Mouse (Mus musculus) heart, adult 2 months (tissue): Measurements from ENCODE around the gene Gcnt2. TPM values are rescaled to one million over a fixed set of nuclear protein-coding genes. Genes with fewer than 3 reads are reported as not detected.

ENCODE experiments used
- DNase-seq, 2 experiments: peaks; one replicate each; pipeline ENCODE4 v3.0.0; 2021
- H3K27ac ChIP-seq: fragments of 200-600 bp; 2 replicates; pipeline ENCODE4 v1.8.1; 2022
- H3K27me3 ChIP-seq: fragments of 200-500 bp; 2 replicates; pipeline ENCODE4 v1.6.1; 2012; ENCODE audit warnings: mild to moderate bottlenecking, low read length, inconsistent platforms, mixed read lengths; ENCODE audit not compliant: control insufficient read depth, insufficient read depth
- H3K36me3 ChIP-seq: fragments of 200-500 bp; 2 replicates; pipeline ENCODE4 v1.6.1; 2012; ENCODE audit warnings: low read length, inconsistent platforms; ENCODE audit not compliant: control insufficient read depth, insufficient read depth
- H3K4me1 ChIP-seq: fragments of 200-500 bp; 2 replicates; pipeline ENCODE4 v1.6.1; 2011; ENCODE audit warnings: low read length; ENCODE audit not compliant: control insufficient read depth, insufficient read depth
- H3K4me3 ChIP-seq: fragments of 200-600 bp; 2 replicates; pipeline ENCODE4 v1.8.1; 2022
- H3K79me2 ChIP-seq: fragments of 200-500 bp; replicated peaks from 2 replicates; pipeline ENCODE4 v1.6.1; 2012; ENCODE audit warnings: mild to moderate bottlenecking, inconsistent platforms, low read length, moderate library complexity, mixed read lengths; ENCODE audit not compliant: control insufficient read depth, insufficient read depth
- H3K9ac ChIP-seq: fragments of 200-500 bp; 2 replicates; pipeline ENCODE4 v1.6.1; 2012; ENCODE audit warnings: low read depth, mild to moderate bottlenecking, control low read depth, inconsistent platforms, low read length, mixed read lengths
- CTCF ChIP-seq: fragments of 200-600 bp; IDR thresholded peaks from 2 replicates; pipeline ENCODE4 v1.8.1; 2022; ENCODE audit warnings: antibody characterized with exemption, mild to moderate bottlenecking, moderate library complexity
- EP300 ChIP-seq: fragments of 200-500 bp; IDR thresholded peaks from 2 replicates; pipeline ENCODE4 v1.6.1; 2011; ENCODE audit warnings: low read depth, low read length, control low read depth; ENCODE audit not compliant: insufficient read depth
- POLR2A ChIP-seq: fragments of 200-500 bp; IDR thresholded peaks from 2 replicates; pipeline ENCODE4 v1.6.1; 2011; ENCODE audit warnings: mild to moderate bottlenecking, low read depth, low read length, control low read depth; ENCODE audit not compliant: insufficient read depth
- WGBS: fragments of 180-500 bp; shearing (Covaris S2); methylation state at CpG from one replicate; pipeline ENCODE4 v1.1.7; 2018; 5-methylcytosine and 5-hydroxymethylcytosine counted together
- intact Hi-C: fragments of 180-260 bp; cut with DNase I; formaldehyde crosslinking; loops from one replicate; pipeline ENCODE4 v1.15.1; 2025
- polyA plus RNA-seq: library from polyadenylated mRNA; depleted of rRNA; stranded (reverse); fragments of >200 nt; gene quantifications from 2 replicates; pipeline ENCODE4 v1.2.3, GENCODE M21; 2012
- total RNA-seq, 2 experiments: library from RNA; stranded (reverse); gene quantifications; 2 replicates each; pipeline ENCODE4 v1.2.3; 2021

Gene Gcnt2
- total and polyA plus RNA-seq, 3 experiments, result 2.7 to 10.4 (median 8.5) TPM

GRCm38 (mm10) chr13:40901263-40901662 lies 41.7 kb downstream of the Gcnt2 start:
- intact Hi-C loops, result no loop called here
- no peaks in the 10 kb centered on the region for H3K27me3 ChIP-seq
- 66% methylated on average over 5 of the region's 5 CpGs for WGBS
- H3K4me1 ChIP-seq, result peaks cover 8% of the 10 kb centered on the region
- no peak for DNase-seq
- no peak overlapping the region for H3K9ac ChIP-seq
- H3K27ac ChIP-seq, result peak overlapping the region; percentile 57
- no peak overlapping the region for H3K4me3 ChIP-seq
- H3K36me3 ChIP-seq, result no peaks in the 10 kb centered on the region
- H3K79me2 ChIP-seq, result no peaks in the 10 kb centered on the region
- TF ChIP-seq CTCF (no peak), EP300 (no peak), POLR2A (no peak)

- no peaks in the 10 kb centered on the region for H3K27me3 ChIP-seq
- 65% methylated on average over 12 of the region's 12 CpGs for WGBS
- peak overlapping the region; percentile 57 for H3K27ac ChIP-seq
- H3K4me3 ChIP-seq, result no peak overlapping the region
- no peaks in the 10 kb centered on the region for H3K36me3 ChIP-seq
- no peak for DNase-seq
- peaks cover 8% of the 10 kb centered on the region for H3K4me1 ChIP-seq
- TF ChIP-seq POLR2A, result no peak
- no peak for TF ChIP-seq EP300
- TF ChIP-seq CTCF, result no peak
- intact Hi-C loops, result no loop called here
- no peaks in the 10 kb centered on the region for H3K79me2 ChIP-seq
- no peak overlapping the region for H3K9ac ChIP-seq
Observed at GRCm38 (mm10) chr13:40901831-40902459, 42.4 kb downstream of the Gcnt2 start.

DNA sequence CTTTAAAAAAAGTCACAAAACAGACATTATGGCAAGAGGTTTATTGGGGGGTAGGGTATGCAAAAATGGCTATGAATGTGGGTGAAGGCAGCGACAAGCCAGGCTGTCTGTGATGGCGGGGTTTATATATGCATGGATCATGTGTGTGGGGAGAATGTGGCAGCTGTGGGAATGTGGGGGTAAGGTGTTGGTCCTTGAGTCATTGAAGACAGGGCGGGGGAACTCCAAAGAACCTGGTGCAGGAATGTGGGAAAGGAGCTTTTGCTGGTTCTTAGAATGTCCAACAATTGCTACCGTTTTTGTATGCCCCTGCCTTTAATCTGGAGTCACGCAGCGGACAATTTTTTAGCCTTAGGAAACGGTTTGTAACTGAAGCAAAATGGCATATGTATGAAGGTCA lies 44.5 kb downstream of the Gcnt2 start:
- DNase-seq, result no peak
- intact Hi-C loops, result no loop called here
- Histone ChIP-seq H3K27me3 (no peaks in the 10 kb centered on the region), H3K4me1 (peaks cover 8% of the 10 kb centered on the region), H3K9ac (no peak overlapping the region), H3K36me3 (no peaks in the 10 kb centered on the region), H3K79me2 (no peaks in the 10 kb centered on the region), H3K4me3 (no peak overlapping the region), H3K27ac (no peak overlapping the region)
- no peak for TF ChIP-seq EP300
- TF ChIP-seq POLR2A, result no peak
- no peak for TF ChIP-seq CTCF
- 95% methylated on average over 7 of the region's 7 CpGs for WGBS

DNA sequence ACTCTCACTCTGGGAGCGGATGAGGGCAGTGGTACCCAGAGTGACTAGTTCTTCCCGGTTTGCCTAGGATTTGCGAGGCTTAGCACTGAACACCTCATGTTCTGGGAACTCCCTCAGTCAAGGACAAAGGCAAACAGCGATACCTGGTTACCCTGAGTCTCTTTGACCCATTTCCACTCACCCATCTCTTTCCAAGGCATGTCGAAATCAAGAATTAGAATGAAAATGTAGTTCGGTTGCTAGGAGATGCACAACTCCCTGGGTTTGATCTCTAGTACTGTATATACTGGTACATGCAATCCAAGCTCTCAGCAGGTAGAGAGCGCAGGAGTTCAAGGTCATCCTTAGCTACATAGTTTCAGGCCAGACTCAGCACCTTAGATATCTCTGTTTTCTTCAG lies 47.0 kb downstream of the Gcnt2 start:
- Histone ChIP-seq H3K27ac (no peak overlapping the region), H3K79me2 (no peaks in the 10 kb centered on the region), H3K9ac (no peak overlapping the region), H3K4me1 (peaks cover 3% of the 10 kb centered on the region), H3K36me3 (no peaks in the 10 kb centered on the region), H3K4me3 (no peak overlapping the region), H3K27me3 (no peaks in the 10 kb centered on the region)
- intact Hi-C loops, result no loop called here
- 93% methylated on average over 7 of the region's 7 CpGs for WGBS
- TF ChIP-seq EP300 (no peak), POLR2A (no peak), CTCF (no peak)
- DNase-seq, result no peak

GRCm38 (mm10) chr13:40907274-40907673 lies 47.7 kb downstream of the Gcnt2 start:
- H3K79me2 ChIP-seq, result no peaks in the 10 kb centered on the region
- no peaks in the 10 kb centered on the region; the same call in 1 of the 2 replicates for H3K4me1 ChIP-seq
- 64% methylated on average over 7 of the region's 7 CpGs for WGBS
- H3K27me3 ChIP-seq, result no peaks in the 10 kb centered on the region
- no peak for TF ChIP-seq POLR2A
- TF ChIP-seq EP300, result no peak
- TF ChIP-seq CTCF, result no peak
- H3K4me3 ChIP-seq, result no peak overlapping the region
- no peak overlapping the region; the same call in 1 of the 2 replicates for H3K27ac ChIP-seq
- no peak overlapping the region for H3K9ac ChIP-seq
- H3K36me3 ChIP-seq, result no peaks in the 10 kb centered on the region
- no peak for DNase-seq
- intact Hi-C loops, result no loop called here

DNA sequence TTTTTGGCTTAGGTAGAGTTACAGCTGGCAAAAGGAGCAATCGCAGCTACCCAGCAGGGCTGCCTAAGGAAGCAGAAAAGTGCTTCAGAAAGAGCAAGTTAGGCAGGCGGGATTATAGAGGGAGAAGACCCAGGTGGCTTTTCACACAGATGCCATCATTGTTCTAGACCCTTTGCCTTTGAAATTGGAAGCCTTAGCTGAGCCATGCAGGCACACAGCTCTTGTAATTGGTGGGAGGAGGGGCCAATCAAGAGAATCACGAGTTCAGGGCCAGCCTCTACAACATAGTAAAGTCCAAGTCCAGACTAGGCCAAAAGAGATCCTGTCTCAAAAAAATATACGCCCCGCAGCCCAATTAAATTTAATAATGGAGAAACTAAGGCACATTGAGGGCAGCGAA lies 48.5 kb downstream of the Gcnt2 start:
- H3K4me1 ChIP-seq, result no peaks in the 10 kb centered on the region; the same call in 1 of the 2 replicates
- 82% methylated on average over 6 of the region's 6 CpGs for whole genome bisulfite sequencing
- H3K27ac ChIP-seq, result no peak overlapping the region; the same call in 1 of the 2 replicates
- H3K9ac ChIP-seq, result no peak overlapping the region
- no peaks in the 10 kb centered on the region for H3K27me3 ChIP-seq
- no peaks in the 10 kb centered on the region for H3K36me3 ChIP-seq
- no peak for DNase-seq
- H3K4me3 ChIP-seq, result no peak overlapping the region
- TF ChIP-seq CTCF (no peak), POLR2A (no peak), EP300 (no peak)
- no peaks in the 10 kb centered on the region for H3K79me2 ChIP-seq
- intact Hi-C loops, result no loop called here
